Mouse (Mus musculus): Measurements from ENCODE around the gene Hoxa13. TPM values are rescaled to one million over a fixed set of nuclear protein-coding genes. Genes with fewer than 3 reads are reported as not detected.

Gene Hoxa13
- total RNA-seq, 2 experiments from 2014 or later = not detected

DNA sequence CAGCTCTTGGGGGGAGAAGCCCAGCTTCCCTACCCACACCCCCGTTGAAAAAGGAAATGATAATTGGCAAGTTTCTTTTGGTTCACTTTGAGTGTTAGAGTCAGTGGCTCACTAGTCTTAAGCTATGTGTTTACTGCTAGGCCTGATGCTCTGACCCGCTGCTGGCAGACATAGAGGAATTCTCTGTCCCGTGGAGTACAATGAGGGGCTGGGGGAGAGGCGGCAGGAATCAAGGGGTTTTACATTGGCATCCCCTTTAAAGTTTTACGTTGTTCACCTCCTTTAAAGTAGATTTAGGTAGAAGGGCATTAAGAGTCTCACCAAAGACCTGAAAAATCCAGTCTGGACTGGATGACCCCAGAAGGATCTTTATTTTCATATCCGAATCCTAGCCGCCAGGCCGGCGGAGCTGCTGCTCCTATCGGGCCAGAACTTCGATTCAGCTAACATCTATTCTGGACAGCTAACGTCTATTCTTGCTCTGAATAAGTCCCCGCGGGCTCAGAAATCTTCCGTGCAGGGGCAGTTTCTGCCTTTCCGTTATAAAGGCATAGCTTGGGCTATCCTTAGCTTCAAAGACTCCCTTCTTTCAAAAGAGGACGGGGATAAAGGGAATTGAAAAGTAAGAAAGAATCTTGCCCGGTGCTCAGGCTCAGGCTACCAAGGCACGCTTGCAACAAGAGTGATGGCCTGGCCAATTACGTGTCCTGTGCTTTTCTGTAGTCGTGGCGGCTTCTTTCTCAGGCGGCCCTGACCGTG, 8.5 kb downstream of the Hoxa13 start:
- no peak for DNase-seq (ENCODE audit: low spot score in 2 of 2)

DNA sequence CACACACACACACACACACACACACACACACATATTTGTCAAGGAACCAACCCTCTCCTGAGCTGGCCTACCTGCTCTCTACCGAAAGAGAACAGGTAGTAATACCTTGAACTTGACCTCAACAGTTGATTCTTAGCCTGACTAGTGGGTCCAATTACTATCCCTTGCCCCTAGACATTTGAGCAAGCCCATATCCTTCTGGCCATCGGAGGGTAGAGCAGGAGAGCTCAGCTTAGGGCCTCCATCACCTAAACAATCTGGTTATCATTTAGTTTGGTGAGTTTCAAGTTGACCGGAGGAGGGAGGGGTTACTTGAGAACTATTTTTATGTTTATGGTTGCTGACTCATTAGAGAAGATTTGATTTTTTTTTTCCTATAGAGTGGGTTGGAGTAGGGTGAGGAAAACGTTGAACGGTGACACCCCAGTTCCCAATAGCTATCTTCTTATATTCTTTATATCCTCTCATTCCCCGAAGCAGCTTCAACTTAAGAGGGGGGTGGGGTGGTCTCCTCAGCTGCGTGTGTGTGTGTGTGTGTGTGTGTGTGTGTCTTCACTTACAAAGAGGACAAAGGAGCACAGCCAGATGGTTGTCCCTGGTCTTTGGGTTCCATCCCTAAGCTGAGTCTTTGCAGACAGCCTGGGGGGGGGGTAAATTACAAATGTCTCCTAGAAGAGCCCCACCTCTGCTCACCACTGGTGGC, 9.4 kb downstream of the Hoxa13 start:
- no peak for DNase-seq (ENCODE audit: low spot score in 2 of 2)

DNA sequence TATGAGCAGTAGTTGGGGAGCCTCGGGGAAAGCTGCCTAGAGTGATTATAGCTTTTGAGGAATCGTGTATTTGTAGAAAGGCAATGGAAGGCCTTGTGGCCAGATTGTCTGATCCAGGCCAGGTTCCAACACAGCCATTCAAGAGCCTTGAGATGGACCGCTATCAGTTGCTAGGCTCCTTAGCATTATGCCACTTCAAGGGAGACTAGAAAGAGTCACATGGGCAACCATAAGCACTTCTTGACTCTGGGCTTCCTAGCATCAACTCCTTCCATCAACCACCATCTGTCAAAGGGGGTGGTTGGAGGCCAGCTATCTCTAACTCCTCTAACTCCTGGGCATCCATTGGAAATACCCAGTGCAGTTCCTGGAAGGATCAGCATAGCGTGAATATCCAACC, 10.9 kb downstream of the Hoxa13 start:
- no peak for DNase-seq (ENCODE audit: low spot score in 2 of 2)

DNA sequence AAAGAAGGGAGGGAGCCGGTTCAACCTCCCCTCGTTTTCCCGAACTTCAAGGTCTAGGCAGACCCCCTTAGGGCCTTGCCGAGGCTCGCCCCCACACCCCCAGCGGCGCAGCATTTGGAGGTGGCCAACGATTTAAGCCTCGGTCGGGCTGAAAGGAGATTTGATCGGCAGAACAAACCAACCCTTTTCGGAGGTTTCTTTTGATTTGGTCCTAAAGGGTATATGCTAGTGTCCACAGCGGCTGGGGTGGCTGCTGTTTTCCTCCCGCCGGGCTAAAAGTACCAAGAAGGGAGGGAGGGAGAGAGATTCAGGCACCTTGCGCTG, 11.3 kb downstream of the Hoxa13 start:
- DNase-seq (ENCODE audit: low spot score in 2 of 2) = no peak

DNA sequence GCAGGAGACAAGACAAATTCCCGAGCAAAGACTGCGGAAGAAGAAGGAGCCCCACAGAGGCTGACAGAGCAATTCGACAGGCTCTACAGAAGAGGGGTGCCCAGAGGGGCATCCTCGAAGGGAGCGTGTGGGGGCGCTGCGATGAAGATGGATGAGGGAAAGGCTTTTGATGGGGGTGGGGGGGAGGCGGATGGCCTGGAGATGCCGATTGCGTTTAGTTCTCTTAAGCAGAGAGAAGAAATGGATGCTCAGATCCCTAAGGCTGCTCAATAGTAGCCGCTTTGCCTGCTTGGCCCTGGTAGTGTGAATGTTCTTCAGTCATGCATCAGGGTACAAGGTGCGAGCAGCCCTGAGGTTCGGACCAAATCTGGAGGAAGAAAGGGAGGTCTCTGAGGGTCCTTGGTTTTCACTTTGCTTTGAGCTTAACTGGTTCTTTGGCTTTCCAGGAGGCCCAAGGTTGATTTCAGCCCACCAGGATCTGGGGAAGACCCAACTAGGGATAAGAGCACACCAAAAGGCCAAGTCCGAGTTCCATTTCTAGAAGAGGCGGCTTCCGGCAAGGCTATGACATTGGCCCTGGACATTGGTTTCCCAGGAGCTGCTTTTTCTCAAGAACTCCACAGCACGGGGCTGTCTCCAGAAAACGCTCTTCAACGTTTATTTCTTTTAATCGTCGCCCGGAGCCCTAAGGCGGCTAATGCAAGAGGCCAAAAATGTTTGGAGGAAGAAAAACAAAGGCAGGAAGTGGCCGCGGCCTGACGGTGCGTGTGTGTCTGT, 11.9 kb downstream of the Hoxa13 start:
- no peak for DNase-seq (ENCODE audit: low spot score in 2 of 2)

DNA sequence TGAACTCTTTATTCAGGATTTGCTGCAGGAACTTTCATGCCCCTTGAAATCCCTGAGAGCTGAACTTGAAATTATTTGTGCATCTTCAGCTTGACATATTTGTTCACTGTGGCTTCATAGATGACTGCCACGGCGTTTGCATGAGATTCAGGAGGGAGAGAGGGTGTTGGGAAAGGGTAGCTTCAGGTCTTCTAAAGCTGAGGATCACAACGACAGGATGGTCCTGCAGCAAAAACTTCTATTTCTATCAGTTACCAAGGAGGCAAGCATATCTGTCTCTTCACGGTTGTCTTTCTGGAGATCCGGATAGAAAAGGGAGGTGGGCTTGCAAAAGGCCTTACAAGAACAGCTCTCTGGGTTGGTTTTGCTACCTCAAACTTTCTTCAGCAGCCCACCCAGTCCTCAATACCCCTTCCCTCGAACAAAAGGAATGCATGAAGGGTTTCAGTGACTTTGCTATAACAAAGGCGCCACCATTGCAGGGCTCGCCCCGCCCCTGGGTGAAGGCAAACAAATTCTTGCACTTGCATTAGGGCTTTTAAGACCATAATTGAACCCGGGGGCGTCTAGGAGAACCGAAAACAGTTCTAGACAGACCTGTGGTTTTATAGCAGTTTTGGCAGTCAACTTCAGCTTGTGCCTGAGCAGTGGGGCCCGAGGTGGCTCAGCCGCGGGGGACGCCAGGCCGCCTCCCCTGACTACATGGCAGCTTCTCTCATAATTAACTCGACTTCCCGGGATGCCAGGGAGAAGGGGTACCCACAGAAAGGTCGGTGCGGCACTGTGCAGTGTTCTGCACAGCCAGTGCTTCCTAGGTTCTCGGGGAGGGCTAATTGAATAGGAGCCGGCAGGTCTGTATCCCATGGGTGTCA, 12.7 kb downstream of the Hoxa13 start:
- no peak for DNase-seq (ENCODE audit: low spot score in 2 of 2)

DNA sequence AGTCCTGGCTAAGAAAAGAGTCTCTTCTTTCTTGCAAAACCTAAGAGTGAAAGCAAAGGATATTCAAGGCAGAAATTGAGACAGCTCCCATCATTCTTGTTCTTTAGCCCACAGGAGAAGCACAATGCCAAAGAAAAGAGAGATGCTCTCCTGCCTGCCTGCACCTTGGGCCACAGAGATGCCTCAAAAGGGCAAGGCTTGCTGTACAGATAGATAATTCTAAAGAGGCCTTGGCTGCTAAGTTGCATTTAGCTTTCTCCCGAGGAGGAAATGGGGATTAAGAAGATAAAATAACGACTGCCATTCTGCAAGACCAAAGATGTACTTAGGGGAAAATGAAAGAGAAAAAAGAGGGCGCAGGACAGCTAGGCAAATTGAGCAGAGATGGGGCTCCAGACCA, 13.8 kb downstream of the Hoxa13 start:
- no peak for DNase-seq (ENCODE audit: low spot score in 2 of 2)

DNA sequence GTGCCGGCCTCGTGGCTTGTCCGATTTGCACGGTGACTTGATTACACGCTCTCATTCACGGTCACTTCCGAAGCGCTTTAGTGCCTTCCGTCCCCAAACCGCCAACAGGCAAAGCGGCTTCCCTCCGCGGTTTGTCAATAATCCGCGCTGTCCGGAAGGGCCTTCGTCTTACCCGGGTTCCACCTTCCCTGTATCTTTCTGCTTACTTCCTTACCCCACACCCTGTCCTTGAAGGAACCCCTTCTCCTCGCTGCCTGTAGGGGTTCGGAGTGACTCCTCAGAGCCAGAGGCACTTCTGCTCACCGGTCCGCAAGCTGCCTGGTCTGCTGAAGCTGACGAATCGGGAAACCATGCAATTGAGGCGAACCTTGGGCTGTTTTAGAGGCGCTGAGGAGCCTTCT, 14.3 kb downstream of the Hoxa13 start:
- DNase-seq (ENCODE audit: low spot score in 2 of 2) = no peak

DNA sequence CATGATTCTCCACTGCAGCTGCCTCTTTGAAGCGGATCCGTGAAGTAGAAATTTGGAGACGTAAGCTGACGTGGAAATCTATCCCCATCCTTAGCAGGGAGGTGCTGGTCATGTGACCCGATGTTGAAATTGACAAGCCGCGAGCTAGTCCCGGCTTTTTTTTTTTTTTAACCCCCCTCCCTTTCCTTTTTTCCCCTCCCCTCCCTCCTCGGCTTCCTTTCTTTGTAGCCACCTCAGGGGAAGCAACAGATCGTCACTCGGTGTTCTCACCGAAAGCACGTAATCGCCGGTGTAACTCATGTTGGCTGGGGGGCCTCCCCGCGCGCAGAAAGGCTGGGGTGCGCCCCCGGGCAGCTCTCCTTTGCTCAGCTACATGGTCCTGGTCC, 14.9 kb downstream of the Hoxa13 start, which contains the start of gene Hoxa11:
Gene Hoxa11 (minus strand): TSS at position 54 of the 386 bp plus-strand sequence.
- no peak for DNase-seq (ENCODE audit: low spot score in 2 of 2)

DNA sequence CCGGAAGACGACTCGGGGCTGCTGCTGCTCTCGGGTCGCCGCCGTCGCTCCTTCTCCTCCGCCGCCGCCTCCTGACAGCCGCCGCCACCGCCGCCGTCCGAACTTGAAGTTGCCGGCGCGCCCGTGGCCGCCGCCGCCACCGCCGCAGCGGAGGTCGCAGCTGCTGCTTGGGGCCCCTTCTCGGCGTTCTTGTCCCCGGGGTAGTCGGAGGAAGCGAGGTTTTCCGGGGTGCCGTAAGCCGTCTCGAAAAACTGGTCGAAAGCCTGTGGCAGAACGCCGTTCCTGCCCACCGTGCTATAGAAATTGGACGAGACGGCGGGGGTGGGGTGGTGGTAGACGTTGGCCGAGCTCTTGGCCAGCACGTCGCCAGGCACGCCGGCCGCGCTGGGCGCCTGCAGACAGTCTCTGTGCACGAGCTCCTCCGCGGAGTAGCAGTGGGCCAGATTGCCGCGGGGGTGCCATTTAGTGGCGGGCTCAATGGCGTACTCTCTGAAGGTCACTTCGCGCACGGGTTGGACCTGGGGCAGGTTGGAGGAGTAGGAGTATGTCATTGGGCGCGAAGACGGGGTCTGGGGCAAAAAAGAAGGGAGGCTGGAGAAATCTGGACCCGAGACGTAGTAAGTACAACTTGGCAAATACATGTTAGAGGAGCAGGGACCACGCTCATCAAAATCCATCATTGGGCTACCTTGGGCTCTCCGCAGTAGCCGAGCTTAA, 15.5 kb downstream of the Hoxa13 start:
- no peak for DNase-seq (ENCODE audit: low spot score in 2 of 2)

DNA sequence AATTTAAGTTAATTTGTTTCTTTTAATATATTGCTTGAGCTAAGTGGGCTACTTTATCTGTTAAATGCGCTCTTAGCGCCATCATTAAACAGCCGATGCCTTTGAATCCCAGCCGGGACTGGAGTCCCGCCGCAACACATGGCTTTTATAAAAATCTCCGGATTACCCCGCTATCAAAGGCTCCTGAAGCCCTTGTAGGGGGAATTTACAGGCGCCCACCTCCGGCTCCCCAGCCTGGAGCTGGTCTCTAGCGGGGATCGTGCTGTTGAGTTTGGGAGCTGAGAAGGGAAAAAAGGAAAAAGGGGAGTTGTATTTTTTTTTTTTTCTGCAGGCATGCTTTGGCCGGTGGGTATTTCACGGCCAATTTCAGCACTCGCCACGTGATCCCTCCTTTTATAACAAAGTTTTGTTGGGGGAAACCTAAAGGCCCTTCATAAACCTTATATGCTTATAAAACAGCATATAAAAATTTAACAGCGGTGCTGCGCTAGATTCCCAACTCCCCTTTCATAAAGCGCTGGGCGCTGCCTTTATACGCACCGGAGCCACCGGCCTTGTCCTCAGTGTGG, 16.1 kb downstream of the Hoxa13 start:
- DNase-seq (ENCODE audit: low spot score in 2 of 2) = no peak

DNA sequence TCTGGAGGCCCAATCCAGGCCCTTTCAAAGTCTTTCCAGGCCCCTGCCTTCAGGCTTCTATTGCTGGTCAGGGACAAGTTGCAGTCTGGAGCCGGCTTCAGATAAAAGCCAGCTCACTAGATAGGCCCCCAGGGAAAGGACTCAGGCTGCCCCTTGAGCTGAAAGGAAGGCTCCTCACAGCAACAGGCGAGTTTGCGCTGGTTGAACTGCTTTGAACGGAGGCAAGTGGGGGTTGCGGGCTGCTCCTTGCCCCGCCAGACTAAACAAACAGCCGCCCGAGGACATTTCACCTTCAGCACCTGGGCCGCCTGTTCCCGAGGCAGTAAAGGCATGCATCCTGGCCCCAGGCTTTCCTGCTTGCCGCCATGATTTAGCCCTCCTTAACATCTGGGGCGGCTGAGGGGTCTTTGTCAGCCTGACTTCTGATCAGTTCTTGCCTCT, 17.0 kb downstream of the Hoxa13 start:
- DNase-seq (ENCODE audit: low spot score in 2 of 2) = no peak

DNA sequence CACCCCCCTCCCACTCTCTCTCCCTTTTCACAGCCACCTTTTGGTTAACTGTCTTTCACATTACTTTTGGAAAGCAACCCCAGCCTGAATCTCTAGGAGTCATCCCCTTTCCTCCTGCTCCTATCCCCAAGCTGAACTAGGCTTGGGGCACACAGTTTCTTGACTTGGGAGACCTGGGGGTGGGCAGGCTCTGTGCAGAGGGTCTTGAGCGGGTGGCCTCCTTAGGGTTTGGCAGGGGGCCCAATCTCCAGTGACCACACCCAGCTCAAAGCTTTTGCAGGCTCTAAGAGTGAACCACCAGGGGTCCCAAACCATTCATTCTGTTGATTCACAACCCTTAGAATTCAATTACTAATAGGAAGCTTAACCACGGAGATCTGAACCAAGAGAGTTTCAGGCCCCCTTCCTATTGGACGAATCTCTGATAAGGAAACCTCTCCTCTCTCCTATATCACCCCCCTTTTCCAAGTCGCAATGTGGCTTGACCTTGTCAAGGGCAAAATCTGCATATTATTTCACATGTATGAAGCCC, 17.8 kb downstream of the Hoxa13 start:
- no peak for DNase-seq (ENCODE audit: low spot score in 2 of 2)

DNA sequence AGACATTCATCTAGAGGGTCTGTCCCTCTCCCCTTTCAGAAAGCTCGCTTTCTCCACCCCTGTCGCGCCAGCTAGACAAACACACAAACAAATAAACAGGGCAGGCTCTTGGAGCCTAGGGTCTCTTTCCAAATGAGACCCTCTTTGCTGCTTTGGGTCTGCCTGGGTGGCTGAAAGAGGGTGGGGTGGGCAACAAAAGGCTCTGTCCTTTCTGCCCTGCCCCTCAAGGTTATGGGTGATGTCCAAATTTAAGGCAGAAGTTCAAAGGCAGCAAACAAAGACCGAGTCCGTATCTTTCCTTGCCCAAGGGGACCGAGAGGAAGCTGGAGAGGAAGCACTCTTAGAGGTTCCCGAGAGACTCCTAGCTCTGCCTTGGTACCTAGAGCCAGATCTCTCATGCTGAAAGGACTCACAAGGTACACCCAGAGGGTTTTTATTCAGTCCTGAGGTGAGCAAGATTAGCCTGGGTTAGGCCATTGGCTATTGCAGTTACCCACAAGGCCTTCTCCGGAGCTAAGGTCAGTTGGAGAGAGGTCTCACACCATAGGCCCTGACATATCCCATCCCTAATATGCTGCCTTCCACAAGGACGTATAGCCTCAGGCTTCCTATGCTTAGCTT, 19.6 kb downstream of the Hoxa13 start:
- no peak for DNase-seq (ENCODE audit: low spot score in 2 of 2)

DNA sequence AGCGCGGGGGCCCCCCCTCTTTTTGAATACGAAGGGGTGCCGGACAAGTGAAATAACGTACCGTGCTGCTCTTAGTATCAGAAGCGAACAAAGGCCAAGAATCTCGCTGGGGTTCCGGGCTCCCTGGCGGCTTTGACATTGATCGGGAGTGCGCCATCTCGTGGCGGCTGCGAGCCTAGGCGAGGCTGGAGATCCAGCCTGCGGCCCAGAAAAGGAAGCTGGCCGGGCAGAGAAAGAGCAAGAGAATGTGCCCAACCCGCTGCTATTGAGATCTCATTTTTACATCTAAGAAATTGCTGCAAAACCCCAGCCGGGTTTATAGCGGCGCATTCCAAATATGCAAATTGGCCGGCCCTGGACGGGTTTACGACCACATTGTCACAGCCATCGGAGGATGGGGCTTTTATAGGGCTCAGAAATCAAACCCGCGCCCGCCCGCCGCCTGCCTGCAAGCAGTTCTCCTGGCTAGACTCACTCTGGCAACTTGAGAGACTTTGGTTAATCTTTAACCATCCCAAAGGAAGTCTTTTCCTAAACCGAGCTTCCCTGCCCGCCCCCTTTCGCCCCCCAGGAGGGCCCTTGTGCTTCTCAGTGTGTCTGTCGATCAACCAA, 20.2 kb downstream of the Hoxa13 start, which contains the start of gene Hoxa10:
Gene Hoxa10 (minus strand): TSS at position 466 of the 612 bp plus-strand sequence.
- DNase-seq (ENCODE audit: low spot score in 2 of 2) = peak in 1 of 2 experiments; percentile 58

DNA sequence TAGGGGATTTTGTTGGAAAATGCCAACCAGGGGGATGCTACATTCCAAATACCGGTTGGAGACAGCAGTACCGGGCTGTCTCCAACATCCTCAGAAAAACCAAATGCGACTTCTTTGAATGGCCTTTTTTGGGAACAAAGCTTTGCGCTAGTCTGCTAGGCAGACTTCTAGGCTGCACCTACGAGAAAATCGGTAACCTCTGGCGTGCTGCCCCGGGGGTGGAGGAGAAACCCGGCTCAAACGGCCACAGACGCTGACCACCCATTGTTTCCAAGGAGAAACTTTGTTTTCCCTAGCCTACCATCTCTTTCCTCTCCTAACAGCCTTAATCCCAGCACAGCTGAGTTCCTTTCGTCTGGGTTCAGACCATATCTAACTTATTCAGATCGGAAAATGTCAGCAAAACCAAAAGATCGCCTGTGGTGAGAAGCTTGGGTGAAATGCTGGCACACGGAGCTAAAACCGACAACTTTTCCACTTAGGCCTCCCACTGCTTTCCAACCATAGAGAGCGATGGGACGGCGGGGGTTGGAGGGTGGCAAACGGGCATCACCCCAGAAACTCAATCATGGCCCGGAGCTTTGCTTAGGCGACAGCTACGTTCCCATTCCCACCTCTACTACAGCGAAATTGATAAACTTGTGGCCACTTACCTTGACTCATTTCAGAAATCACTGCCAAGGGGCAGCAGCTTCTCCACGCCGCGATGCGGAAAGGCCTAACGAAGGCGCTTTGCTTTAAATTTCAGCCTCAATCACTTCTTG, 20.9 kb downstream of the Hoxa13 start:
- no peak for DNase-seq (ENCODE audit: low spot score in 2 of 2)

DNA sequence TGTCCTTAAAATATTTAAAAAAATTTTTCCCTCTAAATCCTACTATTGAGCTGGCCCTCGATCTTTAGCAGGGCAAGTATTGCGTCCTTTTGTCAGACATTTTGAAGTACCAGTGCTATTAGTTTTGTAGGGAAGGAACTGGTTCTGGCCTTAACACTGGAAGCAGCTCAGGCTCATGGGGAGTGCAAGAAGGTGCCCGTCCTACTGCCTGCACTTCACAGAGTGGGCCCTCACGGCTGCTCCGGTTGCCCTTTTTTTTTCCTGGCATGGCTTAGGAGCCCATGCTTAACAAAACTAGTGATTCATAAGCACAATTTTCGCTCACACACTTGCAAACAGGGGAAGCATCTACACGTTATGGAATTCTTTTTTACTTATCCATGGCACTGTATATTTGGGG, 21.7 kb downstream of the Hoxa13 start:
- no peak for DNase-seq (ENCODE audit: low spot score in 2 of 2)

DNA sequence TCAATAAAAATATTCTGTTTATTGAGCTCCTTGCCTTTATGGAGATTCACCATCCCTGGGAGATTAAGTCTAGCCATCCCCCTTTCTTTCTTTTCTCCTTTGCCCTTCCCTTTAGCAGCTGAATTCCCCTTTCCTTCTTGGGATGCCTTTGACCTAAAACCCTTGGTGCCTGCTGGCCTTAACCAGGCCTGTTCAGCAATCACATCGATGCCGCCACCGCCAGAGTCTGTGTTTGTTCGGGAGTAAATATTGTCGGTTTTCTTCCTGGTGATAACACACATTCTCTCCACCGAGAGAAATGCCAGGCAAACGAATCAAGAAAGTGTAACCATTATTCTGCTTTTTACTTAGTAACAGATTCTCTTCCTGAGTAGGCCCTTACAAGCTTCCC, 22.5 kb downstream of the Hoxa13 start:
- no peak for DNase-seq (ENCODE audit: low spot score in 2 of 2)
